Mouse (Mus musculus) bone marrow macrophage, adult 2 months (primary cell): ENCODE results near the gene Abcb4. TPM values are rescaled to one million over a fixed set of nuclear protein-coding genes. Genes with fewer than 3 reads are reported as not detected.

ENCODE experiments used
- H3K27ac ChIP-seq: 2 replicates; pipeline ENCODE4 v1.5.1; 2012; ENCODE audit warnings: low read depth, low read length; ENCODE audit not compliant: insufficient read depth
- H3K4me1 ChIP-seq: 2 replicates; pipeline ENCODE4 v1.6.1; 2012; ENCODE audit warnings: low read length; ENCODE audit not compliant: control insufficient read depth, insufficient read depth
- H3K4me3 ChIP-seq: 2 replicates; pipeline ENCODE4 v1.5.1; 2012; ENCODE audit warnings: mild to moderate bottlenecking, low read length, moderate library complexity; ENCODE audit not compliant: insufficient read depth
- CTCF ChIP-seq: IDR thresholded peaks from 2 replicates; pipeline ENCODE4 v1.5.1; 2012; ENCODE audit warnings: low read depth, mild to moderate bottlenecking, low read length, moderate library complexity
- POLR2A ChIP-seq: IDR thresholded peaks from 2 replicates; pipeline ENCODE4 v1.6.1; 2012; ENCODE audit warnings: mild to moderate bottlenecking, low read depth, low read length, borderline replicate concordance
- polyA plus RNA-seq: library from polyadenylated mRNA; stranded (reverse); fragments of >200 nt; gene quantifications from 2 replicates; pipeline ENCODE4 v1.2.4, GENCODE M21; 2012; ENCODE audit not compliant: missing spikeins, insufficient read depth, insufficient read length

The Abcb4 gene
- polyA plus RNA-seq, 1 experiment = 11.2 TPM

DNA sequence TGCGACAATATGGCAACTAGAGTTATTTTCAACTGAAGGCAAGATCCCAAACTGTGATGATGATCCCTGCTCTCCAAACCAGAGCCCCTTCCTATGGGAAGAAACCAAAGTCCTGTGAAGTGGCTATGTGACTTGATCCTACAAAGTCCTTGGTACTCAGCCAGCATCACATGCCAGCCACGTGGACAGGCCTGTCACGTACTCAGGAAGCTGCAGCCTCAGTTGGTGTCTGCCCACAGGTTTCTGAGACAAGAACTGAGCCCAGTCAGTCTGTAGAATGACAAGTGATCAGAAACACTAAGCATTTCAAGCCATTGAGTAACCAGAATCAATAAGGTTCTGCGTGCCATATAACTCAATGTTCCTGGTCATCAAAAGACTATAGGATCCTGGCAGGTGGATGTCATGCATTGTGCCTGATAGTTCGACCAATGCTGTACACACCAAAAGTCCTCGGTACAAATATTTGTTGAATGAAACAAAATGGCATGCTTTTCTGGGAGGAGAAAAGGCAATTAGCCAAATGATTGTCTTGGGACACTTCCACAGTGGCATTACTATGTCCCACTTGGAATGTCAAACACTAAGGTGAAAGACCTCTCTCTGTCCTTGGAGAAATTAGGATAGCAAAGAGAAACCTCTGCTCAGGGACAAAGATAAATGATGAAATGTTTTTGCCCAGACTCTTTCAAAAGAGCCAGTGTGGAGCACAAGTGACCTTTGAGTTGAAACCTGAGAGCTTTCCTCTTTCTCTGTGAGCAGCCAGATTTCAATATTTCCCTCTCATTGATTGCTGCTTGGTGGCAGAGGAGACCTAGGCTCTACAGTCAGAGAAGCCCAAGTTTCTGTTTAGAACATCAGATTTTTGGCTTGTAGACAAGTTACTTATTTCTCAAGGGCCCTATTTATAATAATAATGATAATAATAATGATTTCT lies 20.3 kb upstream of the Abcb4 start:
- no peak for TF ChIP-seq POLR2A
- no peak for TF ChIP-seq CTCF
- Histone ChIP-seq H3K27ac (no peak overlapping the region), H3K4me1 (peaks cover 9% of the 10 kb centered on the region)

DNA sequence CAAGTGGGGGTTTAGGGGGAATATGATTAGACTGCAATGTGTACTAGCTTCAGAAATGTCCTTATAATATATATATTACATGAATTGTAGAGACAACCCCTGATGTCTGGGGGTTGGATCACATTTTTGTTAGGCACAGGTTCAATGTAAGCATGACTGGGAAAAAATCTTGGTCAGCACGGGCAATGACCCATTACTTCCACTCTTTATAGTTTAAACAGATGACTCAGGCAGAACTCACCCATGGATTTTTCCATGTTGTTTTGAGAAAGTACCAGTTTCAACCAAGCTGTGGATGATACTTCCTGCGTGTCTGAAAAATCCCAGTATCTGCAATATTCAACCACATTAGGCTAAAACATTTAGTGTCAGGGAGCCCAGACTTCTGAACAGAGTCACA lies 16.4 kb upstream of the Abcb4 start:
- TF ChIP-seq CTCF (no peak), POLR2A (no peak)
- 0 out of 2 replicates have a peak overlapping the region, but pooled peaks have one; percentile 4 for H3K27ac ChIP-seq
- H3K4me3 ChIP-seq = no peak overlapping the region
- H3K4me1 ChIP-seq = peaks cover 9% of the 10 kb centered on the region

More for the DNA sequence above, 20.3 kb upstream of the Abcb4 start:
- no peak overlapping the region for H3K4me3 ChIP-seq

DNA sequence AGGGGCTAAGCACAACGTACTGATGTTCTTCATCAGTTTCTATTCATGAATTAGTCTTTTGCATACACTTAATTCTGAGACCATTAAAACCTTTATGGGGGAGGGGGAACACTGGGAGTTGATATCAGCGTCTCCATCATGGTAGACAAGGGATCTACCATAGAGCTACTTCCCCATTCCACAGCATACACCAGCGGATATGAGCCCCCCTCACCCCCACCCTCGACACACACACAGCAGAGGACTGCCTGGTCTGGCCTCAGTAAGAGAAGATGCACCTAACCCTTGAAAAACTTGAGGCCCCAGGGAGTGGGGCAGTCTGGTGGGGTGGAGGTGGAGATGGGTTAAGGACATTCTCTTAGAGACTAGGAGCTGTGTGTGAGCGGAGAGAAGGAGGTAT lies 15.7 kb upstream of the Abcb4 start:
- H3K4me1 ChIP-seq = peaks cover 8% of the 10 kb centered on the region
- TF ChIP-seq CTCF (no peak), POLR2A (no peak)
- H3K4me3 ChIP-seq = no peak overlapping the region
- no peak overlapping the region for H3K27ac ChIP-seq

DNA sequence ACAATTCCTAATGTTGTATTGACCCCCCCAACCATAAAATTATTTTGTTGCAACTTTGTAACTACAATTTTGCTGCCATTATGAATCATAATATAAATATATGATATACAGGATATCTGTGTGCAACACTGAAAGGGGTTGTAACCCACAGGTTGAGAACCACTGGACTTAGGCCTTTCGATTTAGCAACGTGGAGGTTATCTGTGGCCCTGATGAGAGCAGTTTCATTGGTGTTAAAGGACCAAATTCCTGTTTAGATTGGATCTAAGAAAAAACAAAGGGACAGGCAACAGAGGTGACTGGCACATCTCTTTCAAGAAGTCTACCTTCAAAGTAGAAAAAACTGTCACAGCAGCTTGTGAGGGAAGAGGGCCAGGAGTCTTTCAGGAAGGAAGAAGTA lies 7.7 kb upstream of the Abcb4 start:
- TF ChIP-seq CTCF = no peak
- no peak for TF ChIP-seq POLR2A
- no peaks in the 10 kb centered on the region for H3K4me1 ChIP-seq
- no peak overlapping the region for H3K27ac ChIP-seq
- H3K4me3 ChIP-seq = no peak overlapping the region

DNA sequence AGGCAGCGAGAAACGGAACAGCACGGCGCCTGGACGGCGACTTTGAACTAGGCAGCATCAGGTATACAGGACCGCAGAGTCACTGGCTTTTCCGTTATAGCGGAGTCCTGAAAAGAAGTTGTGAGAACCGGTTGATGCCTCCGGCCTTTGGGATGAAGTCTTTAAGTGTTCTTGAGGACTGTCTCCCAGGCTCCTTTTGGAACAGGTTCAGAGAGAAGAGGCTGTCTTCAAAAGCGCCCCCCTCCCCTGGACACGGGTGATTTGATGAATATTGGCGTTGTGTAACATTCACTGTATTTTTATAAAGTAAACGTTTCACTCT lies 548 bp downstream of the Abcb4 start:
- Histone ChIP-seq H3K4me3 (peak overlapping the region; percentile 71), H3K27ac (peak overlapping the region; percentile 55), H3K4me1 (peaks cover 15% of the 10 kb centered on the region)
- TF ChIP-seq CTCF (no peak), POLR2A (no peak)

DNA sequence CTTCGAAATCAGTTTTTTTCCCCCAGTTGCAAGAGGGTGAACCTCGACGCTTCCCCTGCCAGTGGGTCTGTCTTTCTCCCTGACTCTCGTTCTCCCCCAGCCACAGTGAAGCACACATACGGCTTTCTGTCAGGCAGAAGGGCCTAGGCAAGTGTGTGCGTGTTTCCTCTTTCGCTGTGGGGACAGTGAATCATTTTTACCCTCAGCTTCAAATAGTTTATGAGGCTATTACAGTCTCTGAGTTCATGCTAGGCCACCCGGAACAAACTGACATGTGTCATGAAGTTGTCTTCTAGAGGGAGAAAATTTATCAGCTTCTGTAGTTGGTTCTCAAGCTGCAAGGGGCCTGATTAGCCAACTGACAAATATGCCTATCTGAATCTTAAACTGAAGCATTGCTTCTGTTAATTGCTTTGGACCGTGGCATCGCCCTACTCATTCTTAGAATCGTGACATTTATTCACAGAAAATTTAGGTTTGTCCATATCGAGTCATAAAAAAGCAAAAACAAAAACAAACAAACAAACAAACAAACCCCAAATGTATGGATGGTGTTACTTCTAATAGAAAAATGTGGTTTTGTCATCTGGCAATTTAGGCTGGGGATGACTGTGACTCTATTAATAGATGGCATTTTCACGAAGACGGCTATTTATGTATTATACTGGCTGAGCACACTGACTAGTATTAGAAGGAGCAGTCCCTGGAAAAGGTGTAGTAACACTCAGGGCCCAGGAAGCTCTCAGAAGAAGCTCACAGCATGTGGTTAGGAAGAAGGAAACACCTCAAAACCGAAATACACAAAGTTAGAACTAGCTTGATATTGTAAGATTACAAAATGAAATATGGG lies 1.3 kb downstream of the Abcb4 start:
- Histone ChIP-seq H3K27ac (peak overlapping the region; percentile 55), H3K4me1 (peaks cover 15% of the 10 kb centered on the region), H3K4me3 (peak overlapping the region; percentile 71)
- TF ChIP-seq POLR2A = 0 out of 2 replicates have a peak, but pooled peaks have one; percentile 31
- TF ChIP-seq CTCF = no peak

DNA sequence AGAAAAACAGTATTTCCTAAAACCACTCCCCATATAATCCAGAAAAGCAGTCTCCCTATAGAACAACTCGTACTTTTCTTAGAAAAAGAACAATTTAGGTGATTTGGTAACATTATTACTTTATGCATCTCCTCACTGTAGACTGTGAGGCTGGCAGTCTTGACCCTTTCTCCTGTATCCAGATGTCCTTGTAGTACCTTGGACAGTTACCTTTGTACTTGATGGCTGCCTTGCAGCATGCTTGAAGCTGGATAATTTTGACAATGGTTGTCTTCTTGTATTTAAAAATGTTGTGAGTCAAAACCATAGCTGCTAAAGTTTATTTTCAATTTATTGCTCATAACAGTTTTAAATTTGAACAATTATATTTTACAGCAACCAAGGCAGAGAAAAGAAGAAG lies 2.7 kb downstream of the Abcb4 start:
- Histone ChIP-seq H3K27ac (no peak overlapping the region), H3K4me3 (no peak overlapping the region), H3K4me1 (peaks cover 15% of the 10 kb centered on the region)
- TF ChIP-seq CTCF (no peak), POLR2A (no peak)

DNA sequence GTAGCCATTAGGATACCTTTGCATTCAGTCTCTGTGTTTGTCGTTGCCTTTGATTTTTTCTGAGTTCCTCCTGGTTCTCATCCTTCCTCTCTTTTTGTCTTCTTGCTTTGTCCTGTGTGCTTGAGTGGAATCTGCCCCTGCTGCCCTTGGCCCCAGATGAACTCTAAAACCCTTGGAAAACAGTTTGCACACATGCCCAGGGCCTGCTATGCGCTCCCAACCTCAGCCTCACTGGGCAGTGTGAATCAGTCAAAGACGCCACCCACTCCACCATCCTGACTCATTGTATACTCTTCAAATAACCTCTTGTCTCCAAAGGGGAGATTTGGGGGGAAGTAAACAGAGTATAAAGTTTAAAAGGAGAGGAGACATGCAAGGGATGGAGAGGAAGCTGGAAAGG lies 4.7 kb downstream of the Abcb4 start:
- Histone ChIP-seq H3K27ac (no peak overlapping the region), H3K4me3 (no peak overlapping the region), H3K4me1 (peaks cover 10% of the 10 kb centered on the region)
- TF ChIP-seq POLR2A (no peak), CTCF (no peak)

DNA sequence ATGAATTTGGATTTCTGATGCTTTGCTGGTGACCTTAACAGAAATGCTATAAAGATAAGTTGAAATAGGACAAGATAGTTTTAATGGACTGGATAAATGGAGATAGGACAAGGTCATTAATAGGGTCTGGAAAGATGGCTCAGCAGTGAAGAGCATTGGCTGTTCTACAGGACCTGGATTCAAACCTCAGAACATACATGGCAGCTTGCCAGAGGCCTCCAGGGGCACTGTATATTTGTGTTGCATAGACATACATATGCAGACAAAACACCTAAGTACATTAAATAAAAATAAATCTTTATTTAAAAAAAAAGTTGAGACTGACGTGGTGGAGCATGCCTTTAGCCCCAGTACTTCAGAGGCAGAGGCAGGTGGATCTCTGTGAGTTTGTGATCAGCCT lies 7.5 kb downstream of the Abcb4 start:
- H3K4me3 ChIP-seq = no peak overlapping the region
- H3K27ac ChIP-seq = no peak overlapping the region
- peaks cover 8% of the 10 kb centered on the region for H3K4me1 ChIP-seq
- no peak for TF ChIP-seq CTCF
- no peak for TF ChIP-seq POLR2A
